ENCODE assay signal across 8 mouse cellular contexts in genomic region chr11:4821492-4822445, GRCm38 (mm10). TPM values are rescaled to one million over a fixed set of nuclear protein-coding genes. Genes with fewer than 3 reads are reported as not detected.
DNase-seq lines count a peak whose midpoint lies in the region; ATAC-seq and TF ChIP-seq lines count a peak whose summit lies in the region.
"Had no signal": no experiment of that assay in that cellular context is flagged by ENCODE, and none has a peak within 500 bp of the region (broad histone marks: within the 10 kb centered on the region; RNA-seq: fewer than 3 reads in every experiment).

No protein-coding gene starts in this region.

- H3K36me3 ChIP-seq in G1E (replicated peaks) = peaks cover 54% of the 10 kb centered on the region
- H3K36me3 ChIP-seq: midbrain, embryonic 12.5 days had no signal

- ATAC-seq in G1E (ENCODE audit: extremely low read depth, insufficient number of reproducible peaks, low FRiP score, poor library complexity, severe bottlenecking) = no peak

- no peak overlapping the region for H3K4me3 ChIP-seq in G1E (ENCODE audit: low read depth, low read length)
- H3K4me3 ChIP-seq: midbrain, embryonic 12.5 days had no signal

- no peaks in the 10 kb centered on the region for H3K27me3 ChIP-seq in G1E (ENCODE audit: insufficient read depth, low read length)
- H3K27me3 ChIP-seq: midbrain, embryonic 12.5 days had no signal

- no peak for TF ChIP-seq CTCF in G1E (IDR thresholded peaks at IDR 0.05; ENCODE audit: low read depth, low read length)

- intact Hi-C loops in left cerebral cortex, postnatal 25 days (cut with DNase I) = loop anchor here (5.0 kb wide), 1 partner anchor 384 kb away; no protein-coding TSS in a partner anchor
- intact Hi-C loops in left cerebral cortex, postnatal 36 days (cut with DNase I) = loop anchor here (5.0 kb wide), 1 partner anchor 384 kb away; no protein-coding TSS in a partner anchor
- intact Hi-C loops in heart, postnatal 14 days (cut with DNase I) = loop anchor here (5.0 kb wide), 1 partner anchor 384 kb away; no protein-coding TSS in a partner anchor
- intact Hi-C loops in heart, postnatal 25 days (cut with DNase I) = no loop called here

- no peaks in the 10 kb centered on the region for H3K9me3 ChIP-seq in G1E (replicated peaks)
- H3K9me3 ChIP-seq: midbrain, embryonic 12.5 days had no signal

- DNase-seq in left cerebral cortex, postnatal 25 days (ENCODE audit: low spot score in 2 of 2) = peak; percentile 20 to 56
- no peak for DNase-seq in left cerebral cortex, postnatal 36 days (ENCODE audit: low spot score in 2 of 2)
- peak; percentile 34 for DNase-seq in G1E (ENCODE audit: low spot score)
- DNase-seq in c-Kit-positive CD71-positive TER-119-positive erythroid progenitor cells, embryonic 14.5 days (ENCODE audit: low spot score) = peak; percentile 27
- DNase-seq in mesoderm, embryonic 11.5 days (ENCODE audit: low read depth, low spot score) = peak; percentile 36
- DNase-seq in heart, postnatal 14 days = no peak
- DNase-seq in heart, postnatal 25 days (ENCODE audit: low spot score) = no peak

- H3K4me1 ChIP-seq in G1E (ENCODE audit: insufficient read depth, low read depth, low read length) = peaks cover 24% of the 10 kb centered on the region

RNA-seq across cellular contexts. Expression of gene Nf2, which starts 27.6 kb away (rescaled TPM):
- total RNA-seq in left cerebral cortex, postnatal 25 days (2021) = 10 to 100 TPM; 76.2 to 76.5 TPM
- total RNA-seq in left cerebral cortex, postnatal 36 days (2021) = 10 to 100 TPM; 73.3 to 75.0 TPM
- total RNA-seq in G1E (2014; fragmentation: Nextera tagmentation) (41.9 and 43.3 TPM in 2 replicates), G1E (2017) (44.4 and 49.7 TPM in 2 replicates)
- 62.2 and 79.7 TPM in 2 replicates for polyA plus RNA-seq in G1E (2012)
- total RNA-seq in heart, postnatal 14 days (2021) = 10 to 100 TPM; 82.9 to 84.2 TPM
- total RNA-seq in heart, postnatal 25 days (2021) = 10 to 100 TPM; 81.5 to 83.6 TPM

RNA-seq across cellular contexts. Expression of gene Nipsnap1, which starts 52.0 kb away (rescaled TPM):
- 10 to 100 TPM; 76.3 to 86.3 TPM for total RNA-seq in left cerebral cortex, postnatal 25 days (2021)
- 10 to 100 TPM; 85.0 to 90.8 TPM for total RNA-seq in left cerebral cortex, postnatal 36 days (2021)
- total RNA-seq in G1E (2014; fragmentation: Nextera tagmentation) = 16.7 and 36.0 TPM in 2 replicates
- 21.8 and 22.5 TPM in 2 replicates for total RNA-seq in G1E (2017)
- polyA plus RNA-seq in G1E (2012) = 24.4 and 25.3 TPM in 2 replicates
- 1 to 10 TPM; 2.1 to 2.2 TPM for total RNA-seq in heart, postnatal 14 days (2021)
- under 1 TPM; 0.70 to 0.86 TPM for total RNA-seq in heart, postnatal 25 days (2021)

Comparison
In these comparisons a context has a peak if more than half of its experiments do, and no peak if none do; other contexts are left out.
1. DNase-seq: peak in left cerebral cortex, postnatal 25 days (2 of 2), G1E (single experiment), c-Kit-positive CD71-positive TER-119-positive erythroid progenitor cells, embryonic 14.5 days (single experiment) and mesoderm, embryonic 11.5 days (single experiment); none in left cerebral cortex, postnatal 36 days (0 of 2), heart, postnatal 14 days (0 of 2) and heart, postnatal 25 days (single experiment).
2. RNA of gene Nipsnap1, which starts 52.0 kb away (total RNA-seq): 85.0 to 90.8 TPM in left cerebral cortex, postnatal 36 days, 76.3 to 86.3 TPM in left cerebral cortex, postnatal 25 days and 16.7 to 36.0 TPM in G1E; 2.1 to 2.2 TPM in heart, postnatal 14 days and 0.70 to 0.86 TPM in heart, postnatal 25 days; every median in the first group is over 4 times any median in the second.